Mouse (Mus musculus) stomach, embryonic 14.5 days (tissue): ENCODE data around the gene Slc2a2. TPM values are rescaled to one million over a fixed set of nuclear protein-coding genes. Genes with fewer than 3 reads are reported as not detected.

Source experiments
- ATAC-seq: fragments of 200-750 bp; cut with Nextera tagmentation; 2 replicates; pipeline ENCODE4 v1.8.0; 2017; ENCODE audit warnings: low read depth, moderate TSS enrichment; ENCODE audit not compliant: insufficient number of reproducible peaks, insufficient read depth, low FRiP score
- H3K27ac ChIP-seq: fragments of 300-500 bp; sonication (generic); 2 replicates; pipeline ENCODE4 v1.5.1; 2014; ENCODE audit warnings: mild to moderate bottlenecking, low read length, moderate library complexity, mixed read lengths
- H3K27me3 ChIP-seq: fragments of 300-500 bp; sonication (generic); 2 replicates; pipeline ENCODE4 v1.6.1; 2014; ENCODE audit warnings: low read length, control low read depth, mixed read lengths; ENCODE audit not compliant: control insufficient read depth, insufficient read depth
- H3K36me3 ChIP-seq: fragments of 300-500 bp; sonication (generic); 2 replicates; pipeline ENCODE4 v1.6.1; 2014; ENCODE audit warnings: mild to moderate bottlenecking, control low read depth, low read length, moderate library complexity, mixed read lengths; ENCODE audit not compliant: control insufficient read depth, insufficient read depth
- H3K4me1 ChIP-seq: fragments of 300-500 bp; sonication (generic); 2 replicates; pipeline ENCODE4 v1.6.1; 2014; ENCODE audit warnings: low read length, control low read depth, mixed read lengths; ENCODE audit not compliant: control insufficient read depth, insufficient read depth
- H3K4me2 ChIP-seq: fragments of 300-500 bp; sonication (generic); replicated peaks from 2 replicates; pipeline ENCODE4 v1.6.1; 2014; ENCODE audit warnings: low read depth, low read length, control low read depth
- H3K4me3 ChIP-seq: fragments of 300-500 bp; sonication (generic); 2 replicates; pipeline ENCODE4 v1.5.1; 2014; ENCODE audit warnings: low read depth, low read length, control low read depth
- H3K9ac ChIP-seq: fragments of 300-500 bp; sonication (generic); replicated peaks from 2 replicates; pipeline ENCODE4 v1.6.1; 2014; ENCODE audit warnings: low read depth, mild to moderate bottlenecking, control low read depth, low read length, moderate library complexity, mixed read lengths
- H3K9me3 ChIP-seq: fragments of 300-500 bp; sonication (generic); 2 replicates; pipeline ENCODE4 v1.6.1; 2016; ENCODE audit warnings: low read depth, low read length, control low read depth; ENCODE audit not compliant: control insufficient read depth
- WGBS: fragments of 180-500 bp; shearing (Covaris S2); extraction: QIAGEN DNeasy Blood & Tissue Kit; methylation state at CpG from one replicate; pipeline ENCODE4 v1.1.7; 2014; 5-methylcytosine and 5-hydroxymethylcytosine counted together
- polyA plus RNA-seq: library from polyadenylated mRNA; unstranded; fragments of >200 nt; fragmentation: Nextera tagmentation; extraction: Ambion mirVana; gene quantifications from 2 replicates; pipeline ENCODE4 v1.2.1, GENCODE M21; 2014

The Slc2a2 gene
- polyA plus RNA-seq, 1 experiment from 2014 or later = 0.10 TPM

- ATAC-seq = no peak
- Histone ChIP-seq H3K27me3 (no peaks in the 10 kb centered on the region), H3K4me1 (no peaks in the 10 kb centered on the region), H3K36me3 (no peaks in the 10 kb centered on the region), H3K27ac (no peak overlapping the region), H3K9me3 (no peaks in the 10 kb centered on the region), H3K4me2 (no peak overlapping the region), H3K4me3 (no peak overlapping the region), H3K9ac (no peak overlapping the region)
- WGBS = 89% methylated on average over 2 of the region's 2 CpGs
Observed at GRCm38 (mm10) chr3:28718521-28718920, 20.8 kb downstream of the Slc2a2 start.

GRCm38 (mm10) chr3:28721218-28721617 lies 23.5 kb downstream of the Slc2a2 start:
- no peaks in the 10 kb centered on the region for H3K36me3 ChIP-seq
- H3K27ac ChIP-seq = no peak overlapping the region
- no peak for ATAC-seq
- no peak overlapping the region for H3K9ac ChIP-seq
- WGBS = 33% methylated on average over 5 of the region's 5 CpGs
- no peaks in the 10 kb centered on the region for H3K4me1 ChIP-seq
- no peak overlapping the region for H3K4me2 ChIP-seq
- H3K4me3 ChIP-seq = no peak overlapping the region
- H3K9me3 ChIP-seq = no peaks in the 10 kb centered on the region
- H3K27me3 ChIP-seq = no peaks in the 10 kb centered on the region

- Histone ChIP-seq H3K4me3 (no peak overlapping the region), H3K27me3 (no peaks in the 10 kb centered on the region), H3K4me1 (no peaks in the 10 kb centered on the region), H3K9me3 (no peaks in the 10 kb centered on the region), H3K9ac (no peak overlapping the region), H3K4me2 (no peak overlapping the region), H3K36me3 (no peaks in the 10 kb centered on the region), H3K27ac (no peak overlapping the region)
- 51% methylated on average over 7 of the region's 7 CpGs for WGBS
- ATAC-seq = peak; percentile 79
Observed at GRCm38 (mm10) chr3:28721838-28722237, 24.1 kb downstream of the Slc2a2 start.

- H3K27ac ChIP-seq = no peak overlapping the region
- no peaks in the 10 kb centered on the region for H3K4me1 ChIP-seq
- H3K4me2 ChIP-seq = no peak overlapping the region
- no peak overlapping the region for H3K4me3 ChIP-seq
- no peaks in the 10 kb centered on the region for H3K36me3 ChIP-seq
- H3K27me3 ChIP-seq = no peaks in the 10 kb centered on the region
- H3K9ac ChIP-seq = no peak overlapping the region
- ATAC-seq = no peak
- H3K9me3 ChIP-seq = no peaks in the 10 kb centered on the region
Observed at GRCm38 (mm10) chr3:28722531-28722930, 24.8 kb downstream of the Slc2a2 start.

- WGBS = 62% methylated on average over 6 of the region's 6 CpGs
- no peaks in the 10 kb centered on the region for H3K27me3 ChIP-seq
- no peaks in the 10 kb centered on the region for H3K9me3 ChIP-seq
- no peak overlapping the region for H3K4me2 ChIP-seq
- H3K27ac ChIP-seq = no peak overlapping the region
- no peaks in the 10 kb centered on the region for H3K4me1 ChIP-seq
- ATAC-seq = no peak
- H3K36me3 ChIP-seq = no peaks in the 10 kb centered on the region
- no peak overlapping the region for H3K4me3 ChIP-seq
- H3K9ac ChIP-seq = no peak overlapping the region
Observed at GRCm38 (mm10) chr3:28723534-28723933, 25.8 kb downstream of the Slc2a2 start.

- Histone ChIP-seq H3K4me2 (no peak overlapping the region), H3K27ac (no peak overlapping the region), H3K4me3 (no peak overlapping the region), H3K27me3 (no peaks in the 10 kb centered on the region), H3K4me1 (no peaks in the 10 kb centered on the region), H3K36me3 (no peaks in the 10 kb centered on the region), H3K9ac (no peak overlapping the region), H3K9me3 (no peaks in the 10 kb centered on the region)
- 81% methylated on average over 13 of the region's 13 CpGs for WGBS
- no peak for ATAC-seq
Observed at GRCm38 (mm10) chr3:28725203-28725602, 27.5 kb downstream of the Slc2a2 start.

GRCm38 (mm10) chr3:28726356-28726755 lies 28.7 kb downstream of the Slc2a2 start:
- H3K36me3 ChIP-seq = no peaks in the 10 kb centered on the region
- no peak overlapping the region for H3K27ac ChIP-seq
- WGBS = 96% methylated on average over 7 of the region's 7 CpGs
- H3K9ac ChIP-seq = no peak overlapping the region
- no peak overlapping the region for H3K4me2 ChIP-seq
- no peaks in the 10 kb centered on the region for H3K9me3 ChIP-seq
- no peaks in the 10 kb centered on the region for H3K4me1 ChIP-seq
- H3K4me3 ChIP-seq = no peak overlapping the region
- no peak for ATAC-seq
- no peaks in the 10 kb centered on the region for H3K27me3 ChIP-seq

GRCm38 (mm10) chr3:28734712-28735111 lies 37.0 kb downstream of the Slc2a2 start:
- Histone ChIP-seq H3K27ac (no peak overlapping the region), H3K9ac (no peak overlapping the region), H3K4me2 (no peak overlapping the region), H3K4me1 (no peaks in the 10 kb centered on the region), H3K4me3 (no peak overlapping the region), H3K36me3 (no peaks in the 10 kb centered on the region), H3K9me3 (no peaks in the 10 kb centered on the region), H3K27me3 (no peaks in the 10 kb centered on the region)
- peak; percentile 33; the same call in 1 of the 2 replicates for ATAC-seq
- 63% methylated on average over 2 of the region's 2 CpGs for WGBS

GRCm38 (mm10) chr3:28736981-28737380 lies 39.3 kb downstream of the Slc2a2 start:
- 60% methylated on average over 2 of the region's 2 CpGs for WGBS
- no peak overlapping the region for H3K4me2 ChIP-seq
- no peaks in the 10 kb centered on the region for H3K27me3 ChIP-seq
- H3K4me3 ChIP-seq = no peak overlapping the region
- ATAC-seq = no peak
- no peak overlapping the region for H3K27ac ChIP-seq
- no peak overlapping the region for H3K9ac ChIP-seq
- no peaks in the 10 kb centered on the region for H3K4me1 ChIP-seq
- H3K36me3 ChIP-seq = no peaks in the 10 kb centered on the region
- H3K9me3 ChIP-seq = no peaks in the 10 kb centered on the region
